Mouse (Mus musculus) large intestine, adult 2 months (tissue): ENCODE results near the gene Fxyd1. TPM values are rescaled to one million over a fixed set of nuclear protein-coding genes. Genes with fewer than 3 reads are reported as not detected.

Source experiments
- DNase-seq: peaks from one replicate; pipeline ENCODE4 v3.0.0-alpha.2; 2012; ENCODE audit warnings: low read depth, low spot score
- WGBS: fragments of 180-500 bp; shearing (Covaris S2); methylation state at CpG from one replicate; pipeline ENCODE4 v1.1.7; 2018; 5-methylcytosine and 5-hydroxymethylcytosine counted together
- polyA plus RNA-seq: library from polyadenylated mRNA; depleted of rRNA; stranded (reverse); fragments of >200 nt; gene quantifications from 2 replicates; pipeline ENCODE4 v1.2.3, GENCODE M21; 2012; rRNA removed

The Fxyd1 gene
- polyA plus RNA-seq, 1 experiment = 106 TPM

DNA sequence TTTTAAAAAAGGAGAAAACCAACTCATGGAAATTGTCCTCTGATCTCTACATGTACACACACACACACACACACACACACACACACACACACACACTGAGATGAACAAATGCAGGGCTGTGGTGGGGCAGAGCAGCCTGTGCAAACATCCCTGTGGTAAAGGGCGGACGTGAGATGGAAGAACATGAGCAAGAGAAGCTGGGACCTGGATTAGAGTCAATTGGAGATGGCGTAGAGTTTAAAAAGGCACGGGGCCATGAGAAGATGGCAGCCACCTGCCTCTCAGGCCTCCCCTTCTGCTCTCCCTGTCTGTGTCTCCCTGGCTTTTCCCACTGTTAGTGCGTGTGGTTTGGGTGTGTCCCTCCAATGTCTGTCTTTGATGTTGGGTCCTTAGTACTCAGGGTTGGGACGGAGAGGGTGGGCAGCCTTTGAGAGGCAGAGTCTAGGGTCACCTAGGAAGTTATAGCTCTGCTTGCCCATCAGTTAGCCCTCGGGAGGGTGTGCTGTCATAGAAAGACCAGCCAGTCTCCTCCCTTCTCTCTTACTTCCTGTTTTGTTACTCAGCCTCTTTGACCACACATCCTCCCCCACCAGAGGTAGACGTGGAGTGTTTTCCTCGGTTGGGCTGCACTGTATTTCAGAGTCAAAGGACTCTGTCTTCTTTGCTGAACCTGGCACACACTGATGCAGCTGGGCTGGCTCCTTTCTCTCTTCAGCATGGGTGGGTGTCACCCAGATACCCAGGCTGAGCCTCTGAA is 23.4 kb downstream of the Fxyd1 start:
- no peak for DNase-seq
- 42% methylated on average over 9 of the region's 9 CpGs for WGBS

DNA sequence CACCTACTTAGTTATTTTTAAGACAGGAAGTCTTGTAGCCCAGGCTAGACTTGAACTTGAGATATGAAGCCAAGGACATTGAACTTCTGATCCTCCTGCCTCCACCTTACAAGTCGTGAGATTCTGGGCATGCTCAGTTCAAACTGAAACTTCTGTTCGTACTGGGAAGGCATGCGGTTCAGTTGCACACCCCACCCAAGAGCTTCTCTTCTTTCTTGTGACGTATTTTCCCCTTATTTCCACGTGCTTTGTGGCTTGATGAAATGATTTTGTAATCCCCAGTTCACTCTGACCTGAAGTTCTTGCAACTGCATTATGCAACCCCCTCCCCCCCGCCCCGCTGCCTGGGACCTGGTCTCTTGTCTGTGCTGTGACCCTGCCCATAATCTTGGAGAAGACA is 25.3 kb downstream of the Fxyd1 start:
- DNase-seq = no peak
- WGBS = 74% methylated on average over 7 of the region's 7 CpGs

DNA sequence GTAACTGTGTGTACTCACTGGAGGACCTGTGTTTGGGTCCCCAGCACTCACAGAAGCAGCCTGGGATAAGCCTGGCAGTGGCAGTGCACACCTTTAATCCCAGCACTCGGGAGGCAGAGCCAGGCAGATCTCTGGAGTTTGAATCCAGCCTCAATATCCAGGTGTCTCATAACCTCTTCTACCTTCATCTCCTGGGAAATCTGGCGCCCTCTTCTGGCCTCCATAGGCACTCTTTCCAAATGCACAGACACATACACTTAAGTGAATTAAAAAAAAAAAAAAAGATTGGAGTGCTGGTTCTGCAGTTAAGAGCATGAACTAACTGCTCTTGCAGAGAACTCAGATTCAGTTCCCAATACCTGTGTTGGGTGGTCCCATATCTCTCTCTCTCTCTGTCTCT is 26.3 kb downstream of the Fxyd1 start:
- WGBS = 80% methylated on average over 2 of the region's 2 CpGs
- DNase-seq = no peak

DNA sequence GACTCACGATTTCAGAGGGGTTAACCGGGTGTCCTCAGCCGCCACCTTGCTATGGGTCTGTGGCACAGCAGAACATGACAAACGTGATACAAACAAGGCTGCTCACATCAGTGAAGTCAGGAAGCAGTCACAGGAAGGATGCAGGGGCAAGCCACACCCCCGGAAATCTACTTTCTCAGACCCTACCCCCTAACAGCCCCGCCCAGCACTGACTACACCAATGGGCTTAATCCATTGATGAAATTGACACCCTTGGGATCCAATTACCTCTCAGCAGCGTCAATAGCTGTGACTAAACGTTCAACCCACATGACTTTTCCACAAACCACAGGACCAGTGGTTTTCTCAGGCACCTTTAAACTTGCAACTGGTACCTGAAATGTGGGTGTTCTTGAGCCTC is 28.4 kb downstream of the Fxyd1 start:
- 71% methylated on average over 8 of the region's 8 CpGs for WGBS
- no peak for DNase-seq

DNA sequence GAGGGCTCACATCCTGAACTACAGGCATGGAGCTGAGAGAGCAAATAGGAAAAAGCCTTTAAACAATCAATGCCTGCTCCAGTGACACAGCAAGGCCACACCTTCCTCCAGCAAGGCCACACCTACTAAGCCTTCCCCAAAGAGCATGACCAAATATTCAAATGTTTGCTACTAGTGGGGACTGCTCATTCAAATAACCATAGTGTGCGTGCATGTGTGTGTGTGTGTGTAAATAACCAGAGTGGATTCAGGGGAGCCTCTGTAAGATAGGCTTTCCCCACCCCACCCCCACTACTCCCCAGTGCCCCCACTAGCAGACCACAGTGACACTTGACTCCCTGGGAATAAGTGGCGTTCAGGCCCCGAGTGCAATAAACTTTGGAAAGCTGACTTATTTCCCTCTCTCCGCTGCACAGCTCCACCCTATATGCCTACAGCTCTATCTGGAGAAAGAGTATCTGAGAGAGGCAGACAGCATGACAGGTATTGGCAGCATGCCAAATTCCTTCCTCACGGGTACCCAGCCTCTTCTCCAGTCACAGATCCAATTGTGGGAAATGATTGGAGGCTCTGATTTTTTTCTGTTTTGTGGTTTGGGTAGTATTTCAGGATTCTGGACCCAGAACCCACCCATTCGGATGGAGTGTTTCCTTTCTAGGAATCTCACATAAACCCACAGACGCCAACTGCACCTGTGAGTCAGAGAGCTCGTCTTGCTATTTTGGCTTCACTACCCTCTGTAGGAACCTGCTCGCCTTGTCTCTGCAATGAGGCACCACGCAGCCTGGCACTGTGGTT is 39.7 kb downstream of the Fxyd1 start:
- no peak for DNase-seq
- 20% methylated on average over 10 of the region's 10 CpGs for WGBS

DNA sequence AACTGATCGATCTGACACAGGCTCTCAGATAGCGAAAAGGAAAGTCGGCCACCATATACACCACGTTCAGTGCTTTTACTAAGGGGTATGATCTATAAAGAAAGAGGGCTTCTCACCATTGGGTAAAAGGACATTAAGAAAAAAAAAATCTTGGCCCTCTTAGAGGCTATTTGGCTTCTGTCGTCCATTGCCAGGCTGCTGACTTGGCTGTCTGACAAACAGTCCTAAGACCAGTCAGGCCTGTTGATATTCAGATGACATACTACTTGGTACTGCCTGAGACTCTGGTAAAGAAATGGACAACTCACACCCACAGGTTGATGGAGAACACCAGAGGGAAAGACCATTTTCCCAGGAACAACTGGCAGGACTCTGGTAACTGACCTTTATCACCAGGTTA is 44.0 kb downstream of the Fxyd1 start:
- DNase-seq = no peak
- WGBS = 77% methylated on average over 5 of the region's 5 CpGs

DNA sequence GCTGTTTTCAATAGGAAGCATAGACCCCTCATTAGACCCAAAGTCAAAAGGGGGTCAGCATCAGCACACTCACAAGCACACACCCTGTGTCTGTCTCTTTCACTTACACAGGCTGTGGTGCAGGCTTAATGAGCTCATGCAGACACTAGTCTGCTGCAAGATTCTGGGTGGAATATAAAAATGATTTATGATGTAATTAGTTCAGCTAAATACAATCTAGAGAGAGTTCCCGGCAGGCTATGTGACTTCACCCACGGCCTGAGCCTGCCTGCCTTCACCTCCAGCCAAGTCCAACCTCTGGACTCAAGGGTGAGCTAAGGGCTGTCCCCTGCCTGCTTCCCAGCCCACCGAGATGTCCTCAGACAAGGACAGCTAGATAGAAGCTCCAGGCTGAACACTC is 48.1 kb downstream of the Fxyd1 start:
- 12% methylated on average over 3 of the region's 3 CpGs for WGBS
- no peak for DNase-seq

DNA sequence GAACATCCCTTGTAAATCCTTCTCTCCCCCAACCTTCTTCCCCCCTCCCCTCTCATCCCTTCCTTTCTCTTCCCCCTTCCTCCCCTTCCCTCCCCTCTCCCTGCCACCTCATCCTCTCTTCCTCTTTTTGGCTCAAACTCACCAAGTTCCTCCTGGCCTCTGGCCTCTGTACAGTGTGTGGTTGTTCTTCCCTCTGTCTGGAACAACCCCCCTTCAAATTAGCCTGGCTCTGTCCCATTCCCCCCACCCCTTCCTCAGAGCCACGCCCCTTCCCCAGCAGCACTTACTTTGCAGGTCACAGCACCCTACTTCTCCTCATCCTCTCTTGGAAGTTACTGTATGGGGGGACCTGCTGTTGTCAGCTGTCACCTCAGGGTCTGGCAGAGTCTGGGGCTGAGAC is 48.8 kb downstream of the Fxyd1 start:
- no peak for DNase-seq
- 56% methylated on average over 1 of the region's 1 CpGs for WGBS

DNA sequence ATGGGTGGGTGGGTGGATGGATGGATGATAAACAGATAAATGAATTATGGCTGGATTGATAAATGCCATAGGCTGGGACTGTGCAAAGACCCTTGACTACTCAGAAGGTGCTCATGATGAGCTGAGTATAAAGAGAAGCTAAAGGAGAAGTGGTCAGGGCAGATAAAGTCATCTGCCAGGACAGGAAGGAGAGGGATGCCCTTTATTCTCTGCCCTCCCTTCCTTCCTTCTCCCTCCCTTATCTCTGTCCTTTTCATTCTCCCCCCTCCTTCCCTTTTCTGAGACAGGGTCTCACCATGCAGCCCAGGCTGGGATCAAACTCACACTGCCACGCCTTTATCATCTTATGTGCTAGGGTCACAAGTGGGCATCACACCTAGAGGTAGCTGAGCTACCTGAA is 49.2 kb downstream of the Fxyd1 start:
- WGBS = 75% methylated on average over 1 of the region's 1 CpGs
- DNase-seq = no peak

DNA sequence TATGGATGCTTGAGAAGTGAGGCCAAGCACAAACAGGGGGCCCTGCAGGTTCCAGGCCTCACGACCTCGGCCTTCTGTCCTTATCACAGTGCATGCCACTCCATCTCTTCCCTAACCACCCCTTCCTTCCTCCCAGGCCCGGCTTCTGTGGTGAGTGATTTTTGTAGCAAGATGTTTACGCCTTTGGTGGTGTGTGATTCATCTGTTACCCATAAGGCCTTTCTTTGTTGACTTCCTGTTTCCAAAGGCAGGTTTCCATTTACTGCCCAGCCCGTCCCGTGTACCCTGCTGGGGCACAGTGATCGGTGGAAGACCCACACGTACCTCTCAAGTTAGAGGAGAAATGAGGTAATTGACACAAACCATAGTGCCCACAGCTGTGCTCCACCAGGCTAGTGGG is 54.3 kb downstream of the Fxyd1 start:
- DNase-seq = no peak

More for the DNA sequence above, 54.3 kb downstream of the Fxyd1 start:
- 60% methylated on average over 8 of the region's 8 CpGs for WGBS

Other genes starting within 250 kb of the Fxyd1 start
- 11.1 and 13.6 TPM in 2 replicates for gene Ffar2, start 233.4 kb downstream of the Fxyd1 start, polyA plus RNA-seq
- gene Ffar3, start 201.0 kb downstream of the Fxyd1 start, polyA plus RNA-seq = 1.6 and 2.7 TPM in 2 replicates
- 1.5 TPM in 2 replicates for gene Ffar1, start 195.6 kb downstream of the Fxyd1 start, polyA plus RNA-seq
- gene Cd22, start 176.9 kb downstream of the Fxyd1 start, polyA plus RNA-seq = 15.1 and 20.1 TPM in 2 replicates
- gene Mag, start 142.3 kb downstream of the Fxyd1 start, polyA plus RNA-seq = 0.51 and 1.2 TPM in 2 replicates
- 0.61 and 0.71 TPM in 2 replicates for gene Hamp2, start 132.5 kb downstream of the Fxyd1 start, polyA plus RNA-seq
- gene Hamp, start 113.2 kb downstream of the Fxyd1 start, polyA plus RNA-seq = 1.7 and 3.2 TPM in 2 replicates
- gene Usf2, start 100.4 kb downstream of the Fxyd1 start, polyA plus RNA-seq = 55.1 and 74.9 TPM in 2 replicates
- gene Lsr, start 83.7 kb downstream of the Fxyd1 start, polyA plus RNA-seq = 392 and 435 TPM in 2 replicates
- 12.1 and 13.5 TPM in 2 replicates for gene Fam187b, start 83.4 kb downstream of the Fxyd1 start, polyA plus RNA-seq
- gene Fxyd5, start 14.7 kb downstream of the Fxyd1 start, polyA plus RNA-seq = 49.2 and 54.5 TPM in 2 replicates
- gene Fxyd7, start 5.7 kb downstream of the Fxyd1 start, polyA plus RNA-seq = 2.6 and 4.2 TPM in 2 replicates
- 2.9 and 3.5 TPM in 2 replicates for gene Lgi4, start 2.1 kb upstream of the Fxyd1 start, polyA plus RNA-seq
- gene Fxyd3, start 19.5 kb upstream of the Fxyd1 start, polyA plus RNA-seq = 46.5 and 63.0 TPM in 2 replicates
- 3.8 and 4.1 TPM in 2 replicates for gene Hpn, start 58.1 kb upstream of the Fxyd1 start, polyA plus RNA-seq
- gene Scn1b, start 69.8 kb upstream of the Fxyd1 start, polyA plus RNA-seq = 14.0 and 15.5 TPM in 2 replicates
- gene Gramd1a, start 98.7 kb upstream of the Fxyd1 start, polyA plus RNA-seq = 45.0 and 47.4 TPM in 2 replicates
- gene Scgb2b2, start 233.3 kb upstream of the Fxyd1 start, polyA plus RNA-seq = not detected in 2 replicates
- not detected in 2 replicates for gene Scgb1b2, start 234.6 kb upstream of the Fxyd1 start, polyA plus RNA-seq